Mouse (Mus musculus): ENCODE data around the gene Ccdc33.

Gene Ccdc33

DNA sequence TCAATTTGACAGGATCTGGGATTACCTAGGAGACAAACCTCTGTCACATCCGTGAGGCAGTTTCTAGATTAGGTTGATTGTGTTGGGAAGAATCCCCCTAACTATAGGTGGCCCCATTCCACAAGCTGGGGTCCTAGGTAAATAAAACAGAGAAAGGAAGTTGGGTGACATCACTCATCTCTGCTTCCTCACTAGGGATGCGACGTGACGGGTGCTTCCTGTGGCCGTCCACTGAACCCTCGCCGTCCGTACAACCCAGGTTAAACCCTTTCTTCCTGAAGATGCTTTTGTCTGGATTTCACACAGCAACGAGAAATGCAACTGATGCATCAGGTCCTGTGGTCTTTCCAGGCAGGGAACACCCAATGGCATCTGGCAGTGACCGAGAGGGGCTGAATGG, 71.6 kb downstream of the Ccdc33 start:
- peak; percentile 59 for DNase-seq

DNA sequence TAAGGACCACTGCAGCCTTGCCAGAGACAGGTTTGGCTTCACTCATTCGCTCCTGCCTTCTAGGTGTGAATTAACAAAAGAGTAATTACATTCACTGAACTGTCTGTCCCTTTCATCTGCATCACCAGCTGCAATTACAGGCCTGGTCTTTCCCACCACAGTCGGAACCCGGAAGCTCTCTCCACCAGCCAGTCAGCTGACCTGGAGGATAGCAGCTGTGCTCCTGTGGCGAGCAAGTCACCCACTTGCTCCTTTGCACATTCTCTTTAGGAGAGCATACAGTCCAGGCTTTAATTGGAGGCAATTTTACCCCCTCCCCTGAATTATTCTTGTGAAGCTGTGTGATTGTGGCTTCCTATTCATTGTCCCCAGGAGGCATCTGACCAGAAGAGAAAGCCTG, 73.0 kb downstream of the Ccdc33 start:
- DNase-seq: no peak

DNA sequence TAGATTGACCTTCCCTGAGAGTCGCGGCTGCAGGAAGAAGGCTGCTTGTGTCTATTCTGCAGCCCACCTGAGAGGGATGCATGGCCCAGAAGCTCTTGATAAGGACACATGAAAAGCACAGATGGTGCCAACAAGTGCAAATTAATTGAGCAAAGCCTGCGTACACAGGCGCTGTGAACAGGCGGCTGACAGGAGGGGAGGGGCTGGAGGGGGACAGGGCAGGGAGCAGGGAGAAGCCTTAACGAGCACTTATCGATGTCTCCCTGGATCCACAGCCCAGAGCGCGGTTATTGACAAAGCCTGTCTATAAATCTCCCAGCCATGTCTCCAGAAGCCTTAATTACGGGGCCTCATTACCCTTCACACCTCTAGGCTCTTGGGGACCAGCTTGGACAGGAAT, 73.8 kb downstream of the Ccdc33 start:
- no peak for DNase-seq

DNA sequence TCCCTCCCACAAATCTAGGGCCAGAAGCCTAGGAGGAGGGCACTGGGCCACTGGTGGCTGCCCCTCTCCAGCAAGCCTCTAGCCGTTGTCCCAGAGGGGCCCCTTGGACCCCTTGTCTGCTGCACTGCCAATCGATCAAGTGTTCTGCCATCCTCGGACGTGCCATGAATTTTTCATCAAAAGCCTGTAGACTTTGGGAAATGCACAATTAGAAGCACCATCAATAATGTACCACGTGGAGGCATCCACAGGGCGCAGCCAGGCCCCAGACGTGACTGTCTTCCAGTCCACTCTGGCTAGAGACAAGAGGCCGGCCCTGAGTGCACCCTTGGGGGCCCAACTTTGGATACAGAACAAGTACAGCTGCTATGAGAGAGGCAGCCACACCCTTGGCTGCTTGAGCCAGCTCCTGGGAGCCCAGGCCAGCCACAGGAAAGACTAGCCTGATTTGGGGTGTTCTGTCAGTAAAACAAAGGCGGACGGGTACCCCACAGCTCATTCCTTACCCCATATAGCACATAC, 75.1 kb downstream of the Ccdc33 start:
- no peak for DNase-seq

DNA sequence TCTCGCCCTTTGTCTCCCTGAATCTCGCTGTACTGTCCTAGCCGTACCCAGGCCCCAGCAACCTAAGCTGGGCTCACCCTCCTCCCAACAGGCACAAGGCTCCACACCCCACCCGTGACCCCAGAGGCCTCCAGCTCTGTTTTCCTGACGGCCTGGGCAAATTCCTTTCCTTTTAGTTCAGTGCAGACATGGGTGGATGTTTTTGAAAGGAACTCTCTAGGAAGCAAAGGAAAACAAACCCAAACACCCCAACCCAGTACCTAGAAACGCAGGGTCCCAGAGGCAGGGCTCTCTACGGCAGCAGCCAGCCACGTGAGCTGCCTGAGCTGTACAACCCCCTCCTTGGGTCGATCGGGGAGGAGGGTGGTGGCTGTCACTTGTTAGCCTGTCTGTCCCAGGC, 76.2 kb downstream of the Ccdc33 start:
- no peak for DNase-seq

DNA sequence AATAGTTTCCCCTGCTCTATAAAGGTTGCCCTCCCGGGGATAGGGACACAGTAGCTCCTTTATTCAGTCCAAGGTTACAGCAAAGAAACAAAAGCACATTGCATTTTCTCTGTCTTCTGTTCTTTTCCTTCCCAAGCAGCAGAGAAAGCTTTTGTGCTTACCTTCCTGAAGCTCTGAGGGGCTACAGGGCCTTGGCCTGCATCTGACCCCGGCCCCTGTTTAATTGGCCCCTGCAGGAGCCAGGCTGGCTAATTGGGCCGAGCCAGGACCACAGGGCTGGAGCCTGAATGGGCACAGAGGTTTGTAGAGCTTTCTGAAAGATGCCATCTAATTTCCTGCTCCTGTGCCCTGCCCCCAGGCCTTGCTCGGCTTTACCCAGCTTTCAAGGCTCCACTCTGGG, 77.6 kb downstream of the Ccdc33 start:
- no peak for DNase-seq

DNA sequence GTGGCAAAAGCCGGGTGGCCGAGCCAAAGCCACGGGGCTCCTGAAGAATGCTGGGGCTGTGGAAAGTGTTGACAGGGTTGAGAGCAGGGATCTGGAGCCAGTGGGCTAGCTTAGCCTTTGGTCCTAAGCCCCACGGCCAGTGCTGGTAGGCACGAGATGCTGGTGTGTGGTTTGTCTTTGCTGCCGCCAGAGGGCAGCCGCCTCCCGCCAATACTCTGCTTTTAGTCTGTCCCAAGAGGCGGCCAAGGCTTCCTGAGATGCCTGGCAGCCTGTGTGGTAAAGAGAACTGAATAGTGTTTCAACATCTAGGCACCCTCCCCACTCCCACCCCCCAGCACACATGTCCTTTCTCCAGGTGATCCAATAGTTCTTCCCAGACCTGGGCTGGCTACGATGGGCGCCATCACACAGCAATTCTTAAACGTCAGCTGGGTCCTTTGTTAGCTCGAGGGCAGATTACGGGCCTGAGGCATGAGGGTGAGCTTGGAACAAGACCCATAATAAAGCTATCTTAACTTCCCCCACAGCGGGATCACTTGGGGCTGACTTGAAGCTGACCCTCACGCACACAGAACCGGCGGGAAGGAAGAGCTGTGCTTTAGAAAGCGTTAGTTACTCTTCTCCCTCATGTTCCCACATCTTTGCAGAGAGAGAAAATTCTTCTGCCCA, 80.0 kb downstream of the Ccdc33 start:
- DNase-seq: peak; percentile 88

DNA sequence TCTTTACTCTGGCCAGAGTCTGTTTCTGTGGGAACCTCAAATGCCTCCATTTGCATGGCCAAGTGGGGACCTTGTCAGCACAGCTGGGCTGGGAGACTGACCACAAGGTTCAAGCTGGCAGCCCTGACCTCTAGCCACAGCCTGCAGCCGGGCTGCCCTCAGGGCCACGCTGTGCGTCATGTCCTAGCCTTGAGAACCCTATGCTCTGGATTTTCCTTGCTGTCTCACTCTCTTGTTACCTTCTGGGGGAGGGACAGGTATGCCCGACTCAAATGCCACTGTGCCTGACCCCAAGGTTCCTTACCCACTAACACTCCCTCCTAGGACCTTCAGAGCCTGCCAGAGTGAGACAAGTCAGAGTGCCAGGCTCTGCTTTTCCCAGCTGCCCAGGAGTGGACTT, 81.7 kb downstream of the Ccdc33 start:
- DNase-seq: no peak

DNA sequence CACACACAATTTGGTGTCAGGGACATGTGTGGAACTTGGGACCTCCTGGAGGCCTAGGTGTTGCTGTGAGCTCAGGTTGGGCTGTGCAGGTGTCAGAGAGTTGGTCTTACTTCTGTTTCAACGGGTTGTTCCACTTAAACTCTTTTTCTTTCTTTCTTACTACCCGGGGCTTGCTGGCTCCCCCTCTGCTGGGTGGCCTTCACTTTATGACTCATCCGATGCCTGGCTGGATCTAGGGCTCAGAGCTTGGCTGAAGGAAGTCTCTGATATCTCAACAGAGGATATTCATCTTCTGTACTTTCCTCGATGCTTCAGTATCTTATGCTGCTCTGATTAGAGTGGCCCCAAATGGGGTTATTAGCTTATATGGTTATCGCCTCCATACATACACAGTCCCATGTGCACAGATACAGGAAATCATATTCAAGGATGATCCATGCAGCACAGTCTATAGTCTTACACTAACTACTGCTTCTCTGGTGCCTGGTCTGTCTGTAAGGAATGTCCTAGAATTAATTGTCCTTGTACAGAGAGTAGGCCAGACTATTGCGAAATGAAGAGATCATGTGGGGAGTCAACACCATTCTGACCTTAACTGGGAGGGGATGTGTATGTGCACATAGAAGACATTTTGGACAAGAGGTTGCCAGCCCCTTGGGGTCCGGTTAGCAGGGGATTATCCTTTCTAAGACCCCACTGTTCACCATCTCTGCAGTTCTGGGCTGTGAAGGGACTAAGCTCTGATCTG, 82.5 kb downstream of the Ccdc33 start:
- DNase-seq: no peak

DNA sequence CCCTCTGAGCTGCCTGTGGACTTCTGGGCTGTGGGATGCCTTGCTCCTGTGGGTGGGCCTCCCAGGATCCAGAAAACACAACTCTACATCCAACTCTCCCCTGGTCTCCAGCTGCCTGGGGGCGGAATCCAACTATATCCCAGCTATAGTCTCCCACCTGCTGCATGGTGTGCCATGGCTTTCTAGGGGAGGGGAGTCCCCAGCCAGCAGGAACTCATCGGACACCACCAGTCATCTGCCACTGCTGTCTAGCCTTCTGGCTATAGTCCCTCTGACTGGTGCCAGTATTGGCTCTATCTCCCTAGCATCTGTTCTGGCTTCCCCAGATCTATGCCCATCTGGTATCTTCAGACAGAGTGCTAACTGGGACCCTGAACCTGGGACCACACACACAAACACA, 83.1 kb downstream of the Ccdc33 start:
- DNase-seq: no peak

DNA sequence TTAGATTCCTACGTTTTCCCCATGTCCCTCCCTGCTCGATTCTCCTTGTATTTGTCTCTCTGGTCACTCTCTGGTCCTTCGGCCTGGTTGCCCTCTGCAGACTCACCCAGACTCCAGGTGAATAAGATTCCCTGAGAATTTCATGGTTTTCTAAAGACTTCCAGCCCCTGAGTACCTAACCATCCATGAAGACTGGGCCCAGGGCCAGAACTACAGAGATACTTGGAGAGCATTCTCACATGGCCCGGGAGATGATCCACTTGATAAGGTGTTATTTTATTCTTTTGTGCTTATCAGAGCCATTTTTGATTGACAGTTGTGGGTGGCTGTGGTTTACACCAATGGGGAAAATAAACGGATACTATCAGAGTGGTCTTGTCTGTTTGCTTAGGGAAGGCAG, 86.7 kb downstream of the Ccdc33 start:
- DNase-seq: no peak

DNA sequence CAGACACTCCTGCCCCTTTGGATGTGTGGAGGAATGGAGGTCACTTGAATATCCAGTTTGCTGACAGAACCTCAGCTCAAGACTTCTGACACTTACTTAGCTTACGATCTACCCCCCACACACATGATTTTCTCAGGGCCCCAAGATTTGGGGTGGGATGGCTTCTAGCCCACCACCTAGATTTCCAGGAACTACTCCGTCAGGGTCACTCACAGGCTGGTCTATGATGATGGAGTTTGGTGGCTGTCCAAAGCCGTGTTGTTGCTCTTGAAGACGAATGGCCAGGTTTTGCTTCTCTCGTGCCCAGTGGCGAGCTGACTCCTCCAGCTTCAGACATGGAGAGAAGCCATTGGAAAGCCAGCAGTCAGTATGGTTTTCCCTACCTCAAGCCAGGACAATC, 89.0 kb downstream of the Ccdc33 start:
- no peak for DNase-seq

DNA sequence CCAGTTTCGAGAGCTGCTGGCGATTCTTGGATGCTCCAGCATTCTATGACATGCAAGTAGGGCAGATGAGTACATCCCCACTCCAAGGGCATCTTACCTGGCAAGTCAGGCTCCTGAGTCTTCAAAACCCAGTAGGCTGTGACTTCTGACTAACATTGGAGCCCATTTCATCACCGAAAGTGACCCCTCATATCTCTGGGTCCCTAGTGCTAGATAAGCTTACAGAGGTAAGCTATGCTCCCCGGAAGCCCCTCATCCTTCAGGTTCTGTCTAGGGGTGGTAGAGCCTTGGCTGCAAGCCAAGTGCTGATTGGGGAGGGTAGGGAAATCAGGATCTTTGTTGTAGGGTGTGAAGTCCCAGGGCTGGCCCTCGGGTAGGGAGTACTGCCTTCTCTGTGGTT, 89.8 kb downstream of the Ccdc33 start:
- no peak for DNase-seq

DNA sequence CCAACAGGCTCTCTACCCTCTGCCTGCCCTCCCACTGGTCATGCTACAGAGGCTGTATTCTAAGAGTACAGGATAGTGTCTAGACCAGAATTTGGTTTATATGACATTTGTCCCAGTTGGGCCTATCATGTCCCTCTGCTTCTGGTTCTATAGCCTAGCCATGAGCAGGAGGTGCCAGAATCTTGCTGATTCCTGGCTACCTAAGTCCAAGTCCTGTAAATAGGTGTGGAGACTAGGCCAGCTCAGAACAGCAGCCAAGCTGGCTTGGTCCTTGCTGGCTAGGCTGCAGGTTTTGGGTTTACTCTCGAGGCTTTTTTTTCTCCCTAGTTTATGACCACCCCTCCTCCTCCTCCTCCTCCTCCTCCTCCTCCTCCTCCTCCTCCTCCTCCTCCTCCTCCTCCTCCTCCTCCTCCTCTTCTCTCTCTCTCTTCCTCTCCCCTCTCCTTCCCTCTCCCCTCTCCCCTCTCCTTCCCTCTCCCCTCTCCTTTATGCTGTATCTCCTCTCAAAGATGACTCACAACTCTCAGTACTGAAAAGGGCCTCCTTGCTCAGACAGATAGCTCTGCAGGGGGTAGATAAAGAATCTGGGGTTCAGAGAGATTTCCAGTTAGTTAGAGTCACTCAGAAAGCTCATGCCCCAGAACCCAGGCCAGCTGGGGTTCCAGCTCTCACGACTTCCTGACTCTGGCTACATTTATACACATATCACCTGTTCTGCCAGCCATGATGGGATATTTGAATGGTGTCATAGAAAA, 91.0 kb downstream of the Ccdc33 start:
- DNase-seq: no peak

DNA sequence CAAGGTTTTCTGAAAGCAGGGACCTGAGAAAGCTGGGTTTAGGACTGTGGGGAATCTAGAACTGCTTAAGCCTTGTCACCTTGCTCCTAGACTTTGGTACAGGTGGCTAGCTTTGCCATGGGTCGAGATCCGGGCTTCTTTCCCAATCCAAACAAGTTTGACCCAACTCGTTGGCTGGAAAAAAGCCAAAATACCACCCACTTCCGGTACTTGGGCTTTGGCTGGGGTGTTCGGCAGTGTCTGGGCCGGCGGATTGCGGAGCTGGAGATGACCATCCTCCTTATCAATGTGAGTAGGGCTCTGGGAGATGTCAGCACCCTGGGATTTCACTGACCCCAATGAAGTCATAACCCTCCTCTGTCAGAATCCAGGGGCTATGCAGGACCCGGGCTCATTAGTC, 92.6 kb downstream of the Ccdc33 start:
- DNase-seq: no peak

DNA sequence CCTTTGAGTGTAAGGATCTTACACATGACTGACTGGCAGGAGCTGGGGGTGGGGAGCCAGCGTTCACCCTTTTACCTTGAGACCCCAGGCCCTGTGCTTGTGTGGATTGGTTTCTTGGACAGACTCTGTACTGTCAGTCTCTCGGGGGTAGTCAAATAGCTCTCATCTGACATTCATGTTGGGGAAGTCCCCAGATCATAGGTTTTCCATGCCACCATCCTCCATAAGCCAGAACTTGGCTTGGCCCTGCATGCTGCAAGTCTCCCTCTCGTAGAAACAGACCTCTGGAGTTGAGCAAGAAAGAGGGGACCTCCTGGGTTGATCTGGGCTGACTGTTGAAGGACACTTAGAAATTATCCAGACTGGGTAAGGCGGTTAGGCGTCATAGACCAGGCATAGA, 100.2 kb downstream of the Ccdc33 start:
- DNase-seq: no peak

DNA sequence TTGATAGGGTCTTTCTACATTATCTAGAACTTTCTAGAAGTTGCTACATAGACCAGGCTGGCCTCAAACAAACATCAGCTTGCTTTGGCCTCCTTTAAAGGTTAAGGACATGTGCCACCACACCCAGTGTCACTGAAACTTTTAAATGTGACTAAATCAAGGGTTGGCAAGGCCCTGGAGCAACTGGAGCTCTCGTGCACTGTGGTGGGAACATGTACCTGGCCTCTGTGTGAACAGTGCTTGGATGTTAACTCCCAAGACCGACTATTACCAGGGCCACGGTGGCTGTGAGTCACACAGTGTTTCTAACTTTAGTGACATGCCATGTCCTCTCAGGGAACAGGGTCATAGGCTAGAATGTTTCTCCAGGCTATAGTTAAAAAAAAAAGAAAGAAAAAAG, 101.7 kb downstream of the Ccdc33 start:
- no peak for DNase-seq

DNA sequence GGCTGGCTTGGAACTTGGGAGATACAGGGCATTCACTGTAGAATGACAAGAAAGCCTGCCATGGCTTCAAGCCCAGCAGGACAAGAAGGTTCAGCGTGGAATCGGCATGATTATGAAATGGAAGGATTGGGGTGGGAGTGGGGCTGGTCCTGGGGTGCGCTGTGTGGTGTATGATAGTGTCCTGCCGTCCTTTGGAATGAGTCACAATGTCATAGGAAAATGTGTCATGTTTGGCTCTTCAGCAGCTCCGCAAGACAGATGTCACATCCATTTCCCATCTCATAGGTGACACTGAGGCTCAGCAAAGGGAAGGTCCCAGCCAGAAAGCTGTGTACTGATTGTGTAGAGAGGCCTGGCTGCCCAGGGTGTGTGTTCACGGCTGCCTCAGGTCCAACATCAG, 102.8 kb downstream of the Ccdc33 start:
- DNase-seq: no peak

DNA sequence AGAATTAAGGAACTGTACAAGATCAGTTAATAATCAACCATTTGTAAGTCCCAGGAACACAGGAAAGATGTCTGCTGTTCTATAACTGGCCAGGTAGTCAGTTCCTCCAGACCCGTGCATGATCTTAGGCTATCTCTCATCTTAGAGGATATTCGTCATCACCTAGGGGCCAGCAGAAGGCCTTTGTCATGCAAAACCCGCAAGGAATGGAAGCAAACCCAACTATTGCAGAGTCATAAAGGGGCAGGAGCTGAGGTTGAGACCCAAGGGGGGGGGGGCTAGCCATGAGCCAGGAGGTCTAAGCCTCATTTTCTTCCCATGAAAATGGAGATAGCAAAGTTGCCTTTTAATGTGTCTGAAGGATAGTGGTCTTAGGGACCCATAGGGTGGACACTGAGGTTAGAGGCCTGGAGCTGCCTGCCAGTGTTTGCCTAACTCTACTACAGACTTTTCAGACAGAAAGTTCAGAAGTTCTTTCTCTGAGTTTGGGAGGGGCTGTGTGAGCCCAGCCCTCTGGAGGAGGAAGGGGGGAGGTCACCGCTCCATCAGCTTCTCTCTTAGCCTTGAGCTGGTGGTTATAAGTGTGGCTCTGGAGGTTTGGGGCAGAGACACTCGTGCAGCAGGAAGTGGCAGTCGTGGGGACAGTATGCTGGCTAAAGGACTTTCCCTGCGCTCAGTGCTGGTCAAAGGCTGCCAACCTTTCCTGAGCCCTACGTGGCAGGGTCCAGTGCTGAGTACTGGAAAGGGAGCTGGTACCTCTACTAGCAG, 104.0 kb downstream of the Ccdc33 start:
- DNase-seq: no peak

DNA sequence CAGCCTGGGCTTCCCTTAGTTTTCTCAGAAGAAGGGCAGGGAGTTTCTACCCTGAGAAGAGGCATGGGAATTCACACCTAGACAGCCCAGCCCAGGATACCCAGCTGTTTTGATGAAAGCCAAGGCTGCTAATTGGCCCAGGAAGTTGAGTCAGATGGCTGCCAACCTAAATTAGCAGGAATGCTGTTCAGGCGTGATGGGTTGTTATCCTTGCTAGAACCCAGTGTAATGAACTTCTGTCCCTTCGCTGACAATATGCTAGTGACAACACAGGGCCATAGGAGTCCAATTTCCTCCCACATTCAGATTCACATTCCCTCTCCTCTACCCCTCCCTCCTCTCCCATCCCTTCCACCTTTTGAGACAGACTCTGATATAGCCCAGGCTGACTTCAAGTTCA, 105.7 kb downstream of the Ccdc33 start:
- DNase-seq: no peak

DNA sequence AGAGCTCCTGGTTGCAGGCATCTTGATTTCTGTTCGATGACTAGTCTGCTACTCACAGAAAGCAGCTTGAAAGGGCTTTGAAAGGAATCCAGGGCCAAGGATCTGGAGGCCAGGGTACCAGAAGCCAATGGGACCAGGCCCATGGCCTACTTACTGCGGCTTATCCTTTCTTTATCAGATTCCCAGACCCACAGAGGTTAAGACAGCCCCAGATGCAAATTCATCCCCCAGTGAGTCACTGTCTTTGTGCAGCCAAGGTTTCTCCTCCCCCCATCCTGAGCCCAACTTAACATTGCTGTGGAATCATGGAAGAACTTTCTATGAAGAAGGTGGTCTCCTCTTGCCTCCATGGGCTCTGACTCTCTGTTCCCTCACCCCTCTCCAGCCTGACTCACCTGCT, 106.1 kb downstream of the Ccdc33 start:
- no peak for DNase-seq

DNA sequence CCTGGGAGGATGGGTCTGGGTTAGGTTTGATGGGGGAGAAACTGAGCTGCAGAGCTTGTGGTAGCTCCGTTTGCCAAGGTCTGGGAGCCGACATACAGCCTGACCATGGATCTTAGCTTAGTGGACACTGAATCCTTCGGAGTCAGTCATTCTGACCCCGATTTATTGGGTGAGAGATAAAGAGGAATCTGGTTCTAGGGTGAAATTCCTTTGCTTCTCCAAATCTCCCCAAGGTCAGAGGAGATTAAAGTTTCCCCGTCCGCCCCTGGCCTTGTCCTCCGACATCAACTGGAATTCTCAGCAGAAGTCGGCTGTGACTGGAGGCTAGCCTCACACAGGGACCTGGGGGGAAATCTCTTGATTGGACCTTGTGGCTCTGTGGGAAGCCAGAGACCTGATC, 107.1 kb downstream of the Ccdc33 start:
- DNase-seq: no peak

DNA sequence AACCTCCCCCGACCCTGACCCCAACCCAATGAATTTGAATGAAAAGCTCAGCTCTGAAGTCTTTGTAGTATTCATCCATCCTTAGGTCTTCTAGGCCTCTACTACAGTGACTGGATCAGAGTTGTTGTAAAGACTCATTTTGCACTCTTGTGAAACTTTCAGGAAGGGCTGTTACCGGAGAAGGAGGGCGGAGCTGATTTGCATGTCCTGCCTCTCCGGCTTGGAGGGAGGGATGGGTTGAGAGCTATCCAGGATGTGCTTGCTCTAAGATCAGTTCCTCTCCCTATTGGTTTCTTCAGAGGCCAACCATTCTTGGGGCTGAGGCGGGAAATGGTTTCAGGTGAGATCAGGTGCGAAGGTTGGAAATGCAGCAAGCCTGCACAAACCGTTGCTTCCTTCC, 107.6 kb downstream of the Ccdc33 start:
- no peak for DNase-seq
